Mouse (Mus musculus): Measurements from ENCODE around the gene AU022252. TPM values are rescaled to one million over a fixed set of nuclear protein-coding genes. Genes with fewer than 3 reads are reported as not detected.

The AU022252 gene
- polyA plus RNA-seq, 1 experiment from 2014 or later = 40.9 TPM

GRCm38 (mm10) chr4:119194909-119195581, 37.5 kb downstream of the AU022252 start, which contains the start of gene Svbp:
TSS of gene Svbp (plus strand) at chr4:119195306.
- ATAC-seq (ENCODE audit: low FRiP score, low read depth) = peak; percentile 89
- H3K4me3 ChIP-seq = peak within 1 kb of the TSS; percentile 70

GRCm38 (mm10) chr4:119192757-119193156, 39.8 kb downstream of the AU022252 start:
- Histone ChIP-seq H3K4me3 (no peak overlapping the region), H3K9ac (no peak overlapping the region), H3K4me1 (peaks cover 16% of the 10 kb centered on the region), H3K36me3 (no peaks in the 10 kb centered on the region), H3K4me2 (replicated peaks) (no peak overlapping the region), H3K27ac (no peak overlapping the region), H3K9me3 (no peaks in the 10 kb centered on the region), H3K27me3 (replicated peaks) (0 out of 2 replicates have a peak, but pooled peaks cover 2% of the 10 kb centered on the region)
- no peak for ATAC-seq (ENCODE audit: low FRiP score, low read depth)
- WGBS = 91% methylated on average over 4 of the region's 4 CpGs

More at GRCm38 (mm10) chr4:119194909-119195581, 37.5 kb downstream of the AU022252 start, which contains the start of gene Svbp:
- H3K27ac ChIP-seq = peak within 1 kb of the TSS; percentile 21
- H3K4me1 ChIP-seq = peaks cover 19% of the 10 kb centered on the region
- no peaks in the 10 kb centered on the region for H3K27me3 ChIP-seq (replicated peaks)
- WGBS = under 1% methylated on average over 47 of the region's 47 CpGs
- no peaks in the 10 kb centered on the region for H3K36me3 ChIP-seq
- H3K4me2 ChIP-seq (replicated peaks) = peak within 1 kb of the TSS; percentile 76
- peak within 1 kb of the TSS; percentile 68 for H3K9ac ChIP-seq
- no peaks in the 10 kb centered on the region for H3K9me3 ChIP-seq

GRCm38 (mm10) chr4:119191273-119191672, 41.2 kb downstream of the AU022252 start:
- no peaks in the 10 kb centered on the region for H3K9me3 ChIP-seq
- H3K27me3 ChIP-seq (replicated peaks) = 0 out of 2 replicates have a peak, but pooled peaks cover 2% of the 10 kb centered on the region
- 73% methylated on average over 3 of the region's 3 CpGs for WGBS
- no peak overlapping the region for H3K9ac ChIP-seq
- no peak overlapping the region for H3K27ac ChIP-seq
- H3K4me2 ChIP-seq (replicated peaks) = no peak overlapping the region
- ATAC-seq (ENCODE audit: low FRiP score, low read depth) = no peak
- no peak overlapping the region for H3K4me3 ChIP-seq
- H3K36me3 ChIP-seq = no peaks in the 10 kb centered on the region
- H3K4me1 ChIP-seq = peaks cover 5% of the 10 kb centered on the region

GRCm38 (mm10) chr4:119190618-119191017, 41.9 kb downstream of the AU022252 start:
- no peak overlapping the region for H3K27ac ChIP-seq
- H3K9me3 ChIP-seq = no peaks in the 10 kb centered on the region
- no peak overlapping the region for H3K4me2 ChIP-seq (replicated peaks)
- no peaks in the 10 kb centered on the region for H3K36me3 ChIP-seq
- no peak for ATAC-seq (ENCODE audit: low FRiP score, low read depth)
- H3K9ac ChIP-seq = no peak overlapping the region
- H3K4me3 ChIP-seq = no peak overlapping the region
- H3K27me3 ChIP-seq (replicated peaks) = 0 out of 2 replicates have a peak, but pooled peaks cover 2% of the 10 kb centered on the region
- WGBS = 86% methylated on average over 8 of the region's 8 CpGs
- H3K4me1 ChIP-seq = no peaks in the 10 kb centered on the region

- no peaks in the 10 kb centered on the region for H3K9me3 ChIP-seq
- no peak within 1 kb of the TSS for H3K27ac ChIP-seq
- no peaks in the 10 kb centered on the region for H3K36me3 ChIP-seq
- no peak within 1 kb of the TSS for H3K4me2 ChIP-seq (replicated peaks)
- no peak for ATAC-seq (ENCODE audit: low FRiP score, low read depth)
- H3K4me3 ChIP-seq = no peak within 1 kb of the TSS
- no peak within 1 kb of the TSS for H3K9ac ChIP-seq
- no peaks in the 10 kb centered on the region for H3K4me1 ChIP-seq
- 0 out of 2 replicates have a peak, but pooled peaks cover 2% of the 10 kb centered on the region for H3K27me3 ChIP-seq (replicated peaks)
- 62% methylated on average over 6 of the region's 6 CpGs for WGBS
Measured at GRCm38 (mm10) chr4:119189864-119190263, 42.6 kb downstream of the AU022252 start, which contains the start of gene Ermap. TSS of gene Ermap (minus strand) at chr4:119190011.

- Histone ChIP-seq H3K9me3 (no peaks in the 10 kb centered on the region), H3K27ac (no peak overlapping the region), H3K4me2 (replicated peaks) (no peak overlapping the region), H3K9ac (no peak overlapping the region), H3K27me3 (replicated peaks) (0 out of 2 replicates have a peak, but pooled peaks cover 2% of the 10 kb centered on the region), H3K36me3 (no peaks in the 10 kb centered on the region), H3K4me3 (no peak overlapping the region), H3K4me1 (no peaks in the 10 kb centered on the region)
- WGBS = 50% methylated on average over 6 of the region's 6 CpGs
- no peak for ATAC-seq (ENCODE audit: low FRiP score, low read depth)
Measured at GRCm38 (mm10) chr4:119189392-119189791, 43.1 kb downstream of the AU022252 start.

- no peak overlapping the region for H3K9ac ChIP-seq
- ATAC-seq (ENCODE audit: low FRiP score, low read depth) = no peak
- H3K9me3 ChIP-seq = no peaks in the 10 kb centered on the region
- H3K4me2 ChIP-seq (replicated peaks) = no peak overlapping the region
- WGBS = 63% methylated on average over 11 of the region's 11 CpGs
- no peak overlapping the region for H3K27ac ChIP-seq
- no peaks in the 10 kb centered on the region for H3K4me1 ChIP-seq
- 0 out of 2 replicates have a peak, but pooled peaks cover 2% of the 10 kb centered on the region for H3K27me3 ChIP-seq (replicated peaks)
- no peak overlapping the region for H3K4me3 ChIP-seq
- H3K36me3 ChIP-seq = no peaks in the 10 kb centered on the region
Measured at GRCm38 (mm10) chr4:119188060-119188785, 44.3 kb downstream of the AU022252 start.

GRCm38 (mm10) chr4:119185771-119186170, 46.7 kb downstream of the AU022252 start:
- no peak for ATAC-seq (ENCODE audit: low FRiP score, low read depth)
- WGBS = 86% methylated on average over 4 of the region's 4 CpGs
- no peak overlapping the region for H3K4me2 ChIP-seq (replicated peaks)
- H3K4me3 ChIP-seq = no peak overlapping the region
- H3K9ac ChIP-seq = no peak overlapping the region
- no peaks in the 10 kb centered on the region for H3K4me1 ChIP-seq
- H3K27ac ChIP-seq = no peak overlapping the region
- no peaks in the 10 kb centered on the region for H3K9me3 ChIP-seq
- 0 out of 2 replicates have a peak, but pooled peaks cover 2% of the 10 kb centered on the region for H3K27me3 ChIP-seq (replicated peaks)
- no peaks in the 10 kb centered on the region for H3K36me3 ChIP-seq

- H3K4me2 ChIP-seq (replicated peaks) = no peak overlapping the region
- H3K4me3 ChIP-seq = no peak overlapping the region
- WGBS = 86% methylated on average over 1 of the region's 1 CpGs
- H3K36me3 ChIP-seq = no peaks in the 10 kb centered on the region
- H3K9me3 ChIP-seq = no peaks in the 10 kb centered on the region
- ATAC-seq (ENCODE audit: low FRiP score, low read depth) = no peak
- no peak overlapping the region for H3K27ac ChIP-seq
- H3K4me1 ChIP-seq = no peaks in the 10 kb centered on the region
- no peak overlapping the region for H3K9ac ChIP-seq
- H3K27me3 ChIP-seq (replicated peaks) = 0 out of 2 replicates have a peak, but pooled peaks cover 2% of the 10 kb centered on the region
Measured at GRCm38 (mm10) chr4:119183525-119183924, 49.0 kb downstream of the AU022252 start.

GRCm38 (mm10) chr4:119181456-119181855, 51.1 kb downstream of the AU022252 start:
- H3K4me2 ChIP-seq (replicated peaks) = no peak overlapping the region
- 90% methylated on average over 9 of the region's 9 CpGs for WGBS
- no peaks in the 10 kb centered on the region for H3K9me3 ChIP-seq
- H3K27me3 ChIP-seq (replicated peaks) = no peaks in the 10 kb centered on the region
- no peaks in the 10 kb centered on the region for H3K36me3 ChIP-seq
- no peak for ATAC-seq (ENCODE audit: low FRiP score, low read depth)
- no peak overlapping the region for H3K9ac ChIP-seq
- no peak overlapping the region for H3K4me3 ChIP-seq
- no peaks in the 10 kb centered on the region for H3K4me1 ChIP-seq
- H3K27ac ChIP-seq = no peak overlapping the region

GRCm38 (mm10) chr4:119180133-119180707, 52.3 kb downstream of the AU022252 start:
- no peaks in the 10 kb centered on the region for H3K9me3 ChIP-seq
- H3K4me2 ChIP-seq (replicated peaks) = no peak overlapping the region
- H3K9ac ChIP-seq = no peak overlapping the region
- H3K27ac ChIP-seq = no peak overlapping the region
- no peaks in the 10 kb centered on the region for H3K4me1 ChIP-seq
- H3K4me3 ChIP-seq = no peak overlapping the region
- 52% methylated on average over 4 of the region's 4 CpGs for WGBS
- H3K36me3 ChIP-seq = no peaks in the 10 kb centered on the region
- ATAC-seq (ENCODE audit: low FRiP score, low read depth) = no peak
- H3K27me3 ChIP-seq (replicated peaks) = no peaks in the 10 kb centered on the region

GRCm38 (mm10) chr4:119178331-119178730, 54.2 kb downstream of the AU022252 start:
- no peak overlapping the region for H3K27ac ChIP-seq
- no peak overlapping the region for H3K9ac ChIP-seq
- no peaks in the 10 kb centered on the region for H3K27me3 ChIP-seq (replicated peaks)
- ATAC-seq (ENCODE audit: low FRiP score, low read depth) = no peak
- 0 out of 2 replicates have a peak, but pooled peaks cover under 1% of the 10 kb centered on the region for H3K4me1 ChIP-seq
- no peak overlapping the region for H3K4me3 ChIP-seq
- H3K4me2 ChIP-seq (replicated peaks) = no peak overlapping the region
- H3K36me3 ChIP-seq = no peaks in the 10 kb centered on the region
- no peaks in the 10 kb centered on the region for H3K9me3 ChIP-seq
- 73% methylated on average over 18 of the region's 18 CpGs for WGBS

Data from neural tube, embryonic 12.5 days (tissue).